Mouse (Mus musculus) limb, embryonic 12.5 days (tissue): ENCODE data around the gene Sgsm1. TPM values are rescaled to one million over a fixed set of nuclear protein-coding genes. Genes with fewer than 3 reads are reported as not detected.
A peak's percentile ranks its signal among the peaks of the same experiment; 100 is the strongest.

ENCODE experiments used
- ATAC-seq: fragments of 200-750 bp; cut with Nextera tagmentation; 2 replicates; pipeline ENCODE4 v1.8.0; 2017; ENCODE audit warnings: low read depth, moderate TSS enrichment; ENCODE audit not compliant: insufficient number of reproducible peaks, insufficient read depth, low FRiP score, low TSS enrichment
- H3K27ac ChIP-seq: fragments of 300-500 bp; sonication (generic); 2 replicates; pipeline ENCODE4 v1.5.1; 2016; ENCODE audit warnings: mild to moderate bottlenecking, moderate library complexity
- H3K27me3 ChIP-seq: fragments of 300-500 bp; sonication (generic); 2 replicates; pipeline ENCODE4 v1.6.1; 2016; ENCODE audit warnings: mild to moderate bottlenecking, moderate library complexity
- H3K36me3 ChIP-seq: fragments of 300-500 bp; sonication (generic); 2 replicates; pipeline ENCODE4 v1.6.1; 2016; ENCODE audit warnings: mild to moderate bottlenecking, moderate library complexity
- H3K4me1 ChIP-seq: fragments of 300-500 bp; sonication (generic); replicated peaks from 2 replicates; pipeline ENCODE4 v1.6.1; 2016
- H3K4me2 ChIP-seq: fragments of 300-500 bp; sonication (generic); 2 replicates; pipeline ENCODE4 v1.6.1; 2016; ENCODE audit warnings: mild to moderate bottlenecking, moderate library complexity
- H3K4me3 ChIP-seq: fragments of 300-500 bp; sonication (generic); replicated peaks from 2 replicates; pipeline ENCODE4 v1.5.1; 2016; ENCODE audit warnings: mild to moderate bottlenecking
- H3K9ac ChIP-seq: fragments of 300-500 bp; sonication (generic); replicated peaks from 2 replicates; pipeline ENCODE4 v1.6.1; 2016; ENCODE audit warnings: mild to moderate bottlenecking, moderate library complexity
- H3K9me3 ChIP-seq: fragments of 300-500 bp; sonication (generic); 2 replicates; pipeline ENCODE4 v1.6.1; 2016; ENCODE audit warnings: mild to moderate bottlenecking, moderate library complexity
- WGBS: fragments of 180-500 bp; shearing (Covaris S2); methylation state at CpG from one replicate; pipeline ENCODE4 v1.1.7; 2016; 5-methylcytosine and 5-hydroxymethylcytosine counted together
- polyA plus RNA-seq: library from polyadenylated mRNA; unstranded; fragments of >200 nt; fragmentation: Nextera tagmentation; extraction: Ambion mirVana; gene quantifications from 2 replicates; pipeline ENCODE4 v1.2.1, GENCODE M21; 2016

The Sgsm1 gene
- polyA plus RNA-seq, 1 experiment from 2014 or later = 6.6 TPM

- H3K4me3 ChIP-seq = no peak overlapping the region
- no peak overlapping the region for H3K9ac ChIP-seq
- H3K4me2 ChIP-seq = no peak overlapping the region
- no peaks in the 10 kb centered on the region for H3K36me3 ChIP-seq
- ATAC-seq = no peak
- H3K27me3 ChIP-seq = peaks cover 40% of the 10 kb centered on the region
- no peak overlapping the region for H3K27ac ChIP-seq
- WGBS = 76% methylated on average over 2 of the region's 2 CpGs
- no peaks in the 10 kb centered on the region; the same call in 1 of the 2 replicates for H3K4me1 ChIP-seq
- no peaks in the 10 kb centered on the region for H3K9me3 ChIP-seq
Observed at GRCm38 (mm10) chr5:113283726-113284125, 26.9 kb downstream of the Sgsm1 start.

GRCm38 (mm10) chr5:113281557-113281956, 29.0 kb downstream of the Sgsm1 start:
- no peak overlapping the region for H3K4me3 ChIP-seq
- peaks cover 18% of the 10 kb centered on the region for H3K27me3 ChIP-seq
- no peaks in the 10 kb centered on the region for H3K36me3 ChIP-seq
- H3K27ac ChIP-seq = no peak overlapping the region
- H3K9ac ChIP-seq = no peak overlapping the region
- no peak for ATAC-seq
- no peaks in the 10 kb centered on the region for H3K9me3 ChIP-seq
- H3K4me2 ChIP-seq = no peak overlapping the region
- WGBS = 90% methylated on average over 7 of the region's 7 CpGs
- no peaks in the 10 kb centered on the region; the same call in 1 of the 2 replicates for H3K4me1 ChIP-seq

- Histone ChIP-seq H3K27me3 (peaks cover 5% of the 10 kb centered on the region), H3K4me2 (peak overlapping the region; percentile 55), H3K36me3 (no peaks in the 10 kb centered on the region; the same call in 1 of the 2 replicates), H3K9me3 (no peaks in the 10 kb centered on the region), H3K4me1 (no peaks in the 10 kb centered on the region; the same call in 1 of the 2 replicates), H3K27ac (no peak overlapping the region), H3K9ac (0 out of 2 replicates have a peak overlapping the region, but pooled peaks have one; percentile 44), H3K4me3 (peak overlapping the region; percentile 36)
- 25% methylated on average over 15 of the region's 15 CpGs for WGBS
- 0 out of 2 replicates have a peak, but pooled peaks have one; percentile 43 for ATAC-seq
Observed at GRCm38 (mm10) chr5:113280138-113280856, 30.3 kb downstream of the Sgsm1 start.

- Histone ChIP-seq H3K36me3 (peaks cover 3% of the 10 kb centered on the region; the same call in 1 of the 2 replicates), H3K4me1 (no peaks in the 10 kb centered on the region; the same call in 1 of the 2 replicates), H3K27me3 (no peaks in the 10 kb centered on the region), H3K4me2 (no peak overlapping the region), H3K9ac (no peak overlapping the region), H3K27ac (no peak overlapping the region), H3K9me3 (no peaks in the 10 kb centered on the region), H3K4me3 (no peak overlapping the region)
- ATAC-seq = no peak
- 69% methylated on average over 10 of the region's 10 CpGs for WGBS
Observed at GRCm38 (mm10) chr5:113275839-113276238, 34.7 kb downstream of the Sgsm1 start.

DNA sequence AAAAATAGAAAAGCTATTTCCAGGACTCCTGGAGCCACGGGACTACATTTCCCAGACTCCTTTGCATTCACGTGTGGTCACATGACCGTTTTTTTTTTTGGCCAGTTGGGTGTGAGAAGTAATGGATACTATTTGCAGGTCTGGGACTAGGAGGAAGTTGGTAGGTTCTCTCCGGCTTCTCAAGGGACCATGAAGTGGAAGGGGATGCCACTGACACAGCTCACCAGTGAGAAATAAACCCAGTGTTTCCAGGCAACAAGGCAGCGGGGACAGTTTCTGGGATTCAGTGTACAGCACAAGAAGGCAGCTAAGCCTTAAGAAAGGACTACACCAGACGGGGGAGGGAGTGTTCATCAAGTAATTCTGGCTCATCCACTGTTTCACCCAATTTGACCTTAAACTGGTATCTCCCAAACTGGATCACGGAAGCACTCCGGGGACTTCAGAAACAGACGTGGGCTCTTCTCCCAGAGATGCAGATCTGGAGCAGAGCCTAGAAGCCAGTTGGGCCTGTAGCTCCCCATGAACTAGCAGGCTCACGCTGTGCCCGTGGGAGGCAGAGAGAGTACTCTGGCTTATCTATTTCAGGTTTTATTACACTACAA, 39.3 kb downstream of the Sgsm1 start:
- Histone ChIP-seq H3K27me3 (no peaks in the 10 kb centered on the region), H3K4me3 (no peak overlapping the region), H3K27ac (no peak overlapping the region), H3K36me3 (peaks cover 3% of the 10 kb centered on the region; the same call in 1 of the 2 replicates), H3K9ac (no peak overlapping the region), H3K4me2 (no peak overlapping the region), H3K9me3 (no peaks in the 10 kb centered on the region; the same call in 1 of the 2 replicates), H3K4me1 (no peaks in the 10 kb centered on the region)
- ATAC-seq = no peak
- WGBS = 74% methylated on average over 11 of the region's 11 CpGs

GRCm38 (mm10) chr5:113270043-113270442, 40.5 kb downstream of the Sgsm1 start:
- Histone ChIP-seq H3K9ac (no peak overlapping the region), H3K9me3 (no peaks in the 10 kb centered on the region; the same call in 1 of the 2 replicates), H3K4me1 (no peaks in the 10 kb centered on the region), H3K4me2 (no peak overlapping the region), H3K36me3 (0 out of 2 replicates have a peak, but pooled peaks cover 3% of the 10 kb centered on the region), H3K4me3 (no peak overlapping the region), H3K27ac (no peak overlapping the region), H3K27me3 (no peaks in the 10 kb centered on the region)
- WGBS = 77% methylated on average over 3 of the region's 3 CpGs
- ATAC-seq = no peak

- ATAC-seq = no peak
- no peaks in the 10 kb centered on the region for H3K36me3 ChIP-seq
Observed at GRCm38 (mm10) chr5:113268246-113268645, 42.3 kb downstream of the Sgsm1 start.

GRCm38 (mm10) chr5:113265637-113266036, 44.9 kb downstream of the Sgsm1 start:
- H3K27ac ChIP-seq = no peak overlapping the region
- no peak overlapping the region for H3K4me3 ChIP-seq
- 78% methylated on average over 8 of the region's 8 CpGs for WGBS
- H3K4me2 ChIP-seq = no peak overlapping the region
- H3K4me1 ChIP-seq = no peaks in the 10 kb centered on the region
- no peak for ATAC-seq
- no peaks in the 10 kb centered on the region for H3K27me3 ChIP-seq
- no peaks in the 10 kb centered on the region for H3K36me3 ChIP-seq
- H3K9me3 ChIP-seq = peaks cover 5% of the 10 kb centered on the region
- H3K9ac ChIP-seq = no peak overlapping the region

More at GRCm38 (mm10) chr5:113268246-113268645, 42.3 kb downstream of the Sgsm1 start:
- Histone ChIP-seq H3K9me3 (peaks cover 5% of the 10 kb centered on the region), H3K4me1 (no peaks in the 10 kb centered on the region), H3K9ac (no peak overlapping the region), H3K27ac (no peak overlapping the region), H3K4me2 (no peak overlapping the region), H3K4me3 (no peak overlapping the region), H3K27me3 (no peaks in the 10 kb centered on the region)

- Histone ChIP-seq H3K9ac (no peak overlapping the region), H3K4me3 (no peak overlapping the region), H3K9me3 (no peaks in the 10 kb centered on the region), H3K36me3 (no peaks in the 10 kb centered on the region), H3K27ac (no peak overlapping the region), H3K4me2 (no peak overlapping the region), H3K27me3 (no peaks in the 10 kb centered on the region), H3K4me1 (no peaks in the 10 kb centered on the region)
- no peak for ATAC-seq
- WGBS = 94% methylated on average over 11 of the region's 11 CpGs
Observed at GRCm38 (mm10) chr5:113250806-113251205, 59.8 kb downstream of the Sgsm1 start.

DNA sequence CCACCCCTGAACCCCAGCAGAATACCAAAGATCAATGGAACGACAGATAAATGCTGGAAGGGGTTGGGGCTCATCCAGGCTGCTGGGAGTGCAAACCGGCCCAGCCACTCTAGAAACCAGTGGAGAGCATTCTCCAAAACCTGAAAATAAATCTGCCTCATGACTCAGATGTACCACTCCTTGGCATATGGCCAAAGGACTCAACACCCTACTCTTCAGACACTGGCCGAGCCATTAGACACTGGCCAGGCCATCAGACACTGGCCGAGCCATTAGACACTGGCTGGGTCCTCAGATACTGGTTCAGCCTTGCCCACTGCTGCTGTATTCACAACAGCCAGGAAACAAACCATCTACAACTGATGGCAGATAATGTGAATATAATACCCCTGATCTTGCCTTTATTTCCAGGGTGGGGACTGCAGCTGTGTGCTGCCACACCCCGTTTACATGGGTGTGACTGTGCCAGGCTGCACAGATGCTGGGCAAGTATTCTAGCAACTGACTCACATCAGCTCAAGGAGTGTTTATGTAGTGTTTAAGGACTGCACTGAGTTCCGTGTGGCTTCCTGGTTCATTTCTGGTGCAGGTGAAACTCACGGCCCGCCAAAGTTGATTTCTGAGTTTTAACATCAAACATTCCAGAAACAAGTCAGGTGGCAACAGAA, 61.2 kb downstream of the Sgsm1 start:
- Histone ChIP-seq H3K4me2 (no peak overlapping the region), H3K9ac (no peak overlapping the region), H3K27ac (no peak overlapping the region), H3K27me3 (no peaks in the 10 kb centered on the region), H3K9me3 (no peaks in the 10 kb centered on the region), H3K36me3 (no peaks in the 10 kb centered on the region), H3K4me1 (no peaks in the 10 kb centered on the region; the same call in 1 of the 2 replicates), H3K4me3 (no peak overlapping the region)
- no peak for ATAC-seq
- WGBS = 83% methylated on average over 8 of the region's 8 CpGs

DNA sequence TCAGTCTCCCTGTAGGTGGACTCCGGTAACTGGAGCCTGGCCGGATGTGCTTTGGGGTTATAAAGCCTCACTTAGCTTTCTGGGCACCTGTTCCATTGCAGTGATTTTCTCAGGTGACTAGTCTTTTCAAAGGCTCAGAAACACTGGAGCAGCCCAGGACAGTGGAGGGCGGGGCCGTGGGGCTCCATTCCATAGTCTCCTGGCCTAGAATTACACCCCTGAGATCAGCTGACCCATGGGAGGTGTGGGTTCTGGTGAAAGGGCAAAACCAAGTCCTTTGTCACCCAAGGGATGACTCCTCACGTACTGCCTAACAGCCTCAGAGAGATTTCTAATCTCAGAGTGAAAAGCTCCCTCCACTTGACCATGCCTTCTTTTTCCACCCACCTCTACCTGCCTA, 80.4 kb downstream of the Sgsm1 start:
- H3K4me2 ChIP-seq = no peak overlapping the region
- H3K36me3 ChIP-seq = no peaks in the 10 kb centered on the region
- no peaks in the 10 kb centered on the region for H3K9me3 ChIP-seq
- 75% methylated on average over 5 of the region's 5 CpGs for WGBS
- no peak overlapping the region for H3K27ac ChIP-seq
- H3K4me1 ChIP-seq = peaks cover 18% of the 10 kb centered on the region
- no peak overlapping the region for H3K4me3 ChIP-seq
- H3K27me3 ChIP-seq = no peaks in the 10 kb centered on the region
- H3K9ac ChIP-seq = no peak overlapping the region
- no peak for ATAC-seq
